Mouse (Mus musculus): ENCODE data around the gene Gzma.

Gzma gene

DNA sequence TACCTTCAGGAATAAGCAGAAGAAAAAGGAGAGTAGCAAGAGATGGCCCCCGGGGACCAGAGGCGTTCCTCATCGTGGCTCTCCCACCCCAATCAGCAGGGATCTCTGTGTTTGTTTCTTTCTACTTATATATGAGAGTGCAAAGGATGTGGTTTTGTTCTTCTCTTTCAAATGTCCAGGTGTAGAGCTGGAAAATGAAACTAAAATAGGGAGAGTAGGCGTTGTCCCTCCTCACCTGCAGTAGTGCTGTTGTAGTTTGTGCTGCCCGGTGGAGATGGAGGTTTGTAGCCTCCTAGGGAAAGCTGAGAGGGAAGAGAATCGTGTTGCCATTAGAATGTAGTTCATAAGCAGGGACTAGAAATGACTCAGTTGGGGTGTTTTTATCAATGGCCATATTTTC lies at the start of gene Gzma:
Gene Gzma, minus strand, starts transcription at position 103 of the 400 bp plus-strand sequence.
- no peak for DNase-seq (ENCODE audit: low spot score)

DNA sequence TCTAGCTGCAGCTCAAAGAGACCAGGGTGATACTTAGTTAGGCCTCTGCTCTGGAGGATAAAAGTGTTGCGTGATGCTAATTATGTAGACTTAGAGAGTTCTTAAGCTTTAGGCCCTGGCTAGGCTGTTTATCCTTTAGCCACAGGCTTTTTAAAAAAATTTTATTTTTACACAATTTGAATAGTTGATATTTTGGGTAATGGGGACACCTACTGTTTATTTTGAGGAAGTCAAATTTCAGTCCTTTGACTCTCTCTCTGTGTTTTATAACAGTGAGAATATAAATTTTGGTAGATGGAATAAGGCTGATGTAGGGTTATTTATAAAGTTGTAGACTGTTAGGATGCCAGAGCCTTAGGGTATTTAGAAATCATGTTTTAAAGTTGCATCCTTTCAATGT lies 38.8 kb upstream of the Gzma start:
- no peak for DNase-seq (ENCODE audit: low spot score)

DNA sequence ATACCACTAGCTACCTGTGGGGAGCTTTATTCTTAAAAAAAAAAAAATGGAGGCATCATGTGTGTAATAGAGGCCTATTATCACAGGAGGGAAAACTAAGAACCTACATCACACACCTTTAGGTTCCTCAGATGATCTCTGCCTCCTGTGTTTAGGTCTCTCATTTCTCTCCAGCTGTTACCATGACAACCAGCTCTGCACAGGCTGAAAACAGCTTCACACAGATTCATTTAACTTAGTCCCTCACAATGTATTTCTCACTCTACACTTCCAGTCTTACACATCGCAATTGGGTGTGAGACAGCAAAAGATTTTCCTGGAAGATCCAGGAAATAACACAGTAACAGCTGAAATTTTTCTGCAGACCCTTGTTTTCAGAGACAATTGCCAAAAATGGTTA lies 29.2 kb upstream of the Gzma start:
- no peak for DNase-seq (ENCODE audit: low spot score)

- no peak for DNase-seq (ENCODE audit: low spot score)
Observed at GRCm38 (mm10) chr13:113121326-113121725, 20.5 kb upstream of the Gzma start.

DNA sequence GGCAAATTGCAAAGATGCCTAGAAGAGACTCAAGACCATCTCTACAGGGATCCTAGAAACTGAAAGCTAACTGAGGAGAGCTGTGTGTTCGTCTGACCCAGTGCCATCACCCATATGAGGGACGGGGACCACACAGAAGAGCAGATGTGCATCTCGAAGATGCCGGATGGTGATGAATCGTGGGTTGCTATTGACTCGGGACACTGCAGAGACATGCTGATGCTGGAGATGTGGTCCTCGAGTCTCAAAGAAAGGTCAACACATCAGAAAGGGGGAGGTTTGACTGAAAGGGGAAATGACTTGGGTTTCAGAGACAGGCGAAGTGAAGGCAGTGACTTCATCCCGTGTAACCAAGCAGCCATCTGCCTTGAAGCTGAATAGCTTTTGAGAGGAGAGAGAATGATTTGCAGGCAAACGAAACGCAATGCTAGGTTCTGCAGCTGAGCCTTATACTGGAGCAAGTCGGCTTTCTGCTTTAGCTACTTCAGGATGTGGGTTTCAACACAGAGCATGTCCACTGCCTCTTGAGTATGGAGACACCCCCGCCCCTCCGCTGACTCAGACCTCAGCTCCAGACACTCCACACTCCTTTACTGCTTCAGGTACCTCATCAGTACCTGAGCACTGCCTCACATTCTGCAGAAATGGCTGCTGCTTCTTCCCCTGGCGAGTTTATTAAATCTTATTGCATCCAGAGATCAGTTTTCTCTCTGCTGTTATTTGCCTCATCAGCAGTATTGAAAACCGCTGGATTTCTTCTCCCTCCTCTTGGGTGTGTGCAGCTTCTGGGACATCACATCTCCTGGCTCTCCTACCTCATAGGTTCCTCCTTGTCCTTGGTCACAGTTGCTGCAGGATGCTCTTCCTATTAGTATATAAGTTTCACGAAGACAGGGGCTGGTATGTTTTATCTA lies 19.8 kb upstream of the Gzma start:
- no peak for DNase-seq (ENCODE audit: low spot score)

DNA sequence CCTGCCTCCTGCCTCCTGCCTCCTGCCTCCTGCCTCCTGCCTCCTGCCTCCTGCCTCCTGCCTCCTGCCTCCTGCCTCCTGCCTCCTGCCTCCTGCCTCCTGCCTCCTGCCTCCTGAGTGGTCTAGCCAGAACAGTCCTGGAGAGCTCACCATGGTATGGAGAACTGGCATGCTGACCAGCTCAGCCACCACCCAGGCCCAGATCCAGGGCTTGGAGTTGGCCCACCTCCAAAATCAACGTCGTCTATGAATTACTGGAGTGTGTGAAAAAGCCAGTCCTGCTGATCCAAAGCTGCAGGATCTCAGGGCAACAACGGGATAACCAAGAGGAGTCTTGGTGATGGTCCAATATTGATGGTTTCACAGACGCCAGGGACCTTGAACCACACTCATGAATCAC lies 18.2 kb upstream of the Gzma start:
- no peak for DNase-seq (ENCODE audit: low spot score)

- DNase-seq (ENCODE audit: low spot score): no peak
Observed at GRCm38 (mm10) chr13:113104759-113105158, 4.0 kb upstream of the Gzma start.

GRCm38 (mm10) chr13:113101804-113102203 lies 1.0 kb upstream of the Gzma start:
- DNase-seq (ENCODE audit: low spot score): no peak

- no peak for DNase-seq (ENCODE audit: low spot score)
Observed at GRCm38 (mm10) chr13:113098406-113098805, 2.4 kb downstream of the Gzma start.

DNA sequence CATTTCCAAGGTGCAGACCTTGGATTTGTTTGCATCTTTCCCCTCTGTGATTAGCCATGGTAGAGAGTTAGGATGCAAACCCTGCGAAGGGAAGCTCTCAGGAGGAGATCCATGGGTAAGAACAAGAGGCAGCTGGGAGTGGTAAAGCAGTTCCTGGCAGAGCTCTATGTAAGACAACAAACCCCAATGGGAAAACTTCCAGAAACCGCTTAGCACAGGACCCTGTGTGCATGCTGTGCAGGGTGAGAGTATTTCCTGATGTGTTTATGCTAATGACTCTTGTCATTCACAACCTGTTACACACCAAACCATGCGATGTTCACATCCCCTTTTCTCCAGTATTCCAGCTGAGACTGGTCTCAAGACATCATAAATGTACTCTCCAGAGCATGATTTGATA lies 3.8 kb downstream of the Gzma start:
- DNase-seq (ENCODE audit: low spot score): no peak

GRCm38 (mm10) chr13:113094618-113095017 lies 6.2 kb downstream of the Gzma start:
- no peak for DNase-seq (ENCODE audit: low spot score)

GRCm38 (mm10) chr13:113090489-113090888 lies 10.3 kb downstream of the Gzma start:
- no peak for DNase-seq (ENCODE audit: low spot score)

- DNase-seq (ENCODE audit: low spot score): no peak
Observed at GRCm38 (mm10) chr13:113087226-113088017, 13.4 kb downstream of the Gzma start.

DNA sequence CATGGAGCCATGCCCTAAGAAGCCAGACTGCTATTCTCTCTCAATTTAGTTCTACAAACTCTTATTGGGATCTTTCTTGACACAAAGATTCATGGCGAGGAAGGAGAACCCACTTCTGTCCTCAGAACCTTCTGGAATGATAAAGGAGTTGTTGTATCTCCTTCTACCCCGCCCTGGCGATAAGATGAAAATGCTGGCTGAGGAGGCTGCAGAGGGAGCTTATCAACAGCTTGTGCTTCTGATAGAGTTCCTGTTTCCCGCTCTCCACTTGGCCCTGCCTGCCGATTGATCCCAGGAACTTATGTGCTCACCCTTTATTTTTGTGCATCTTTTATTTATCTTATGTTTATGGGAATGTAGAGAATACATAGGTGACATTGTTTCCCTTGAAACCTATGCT lies 16.0 kb downstream of the Gzma start:
- no peak for DNase-seq (ENCODE audit: low spot score)

DNA sequence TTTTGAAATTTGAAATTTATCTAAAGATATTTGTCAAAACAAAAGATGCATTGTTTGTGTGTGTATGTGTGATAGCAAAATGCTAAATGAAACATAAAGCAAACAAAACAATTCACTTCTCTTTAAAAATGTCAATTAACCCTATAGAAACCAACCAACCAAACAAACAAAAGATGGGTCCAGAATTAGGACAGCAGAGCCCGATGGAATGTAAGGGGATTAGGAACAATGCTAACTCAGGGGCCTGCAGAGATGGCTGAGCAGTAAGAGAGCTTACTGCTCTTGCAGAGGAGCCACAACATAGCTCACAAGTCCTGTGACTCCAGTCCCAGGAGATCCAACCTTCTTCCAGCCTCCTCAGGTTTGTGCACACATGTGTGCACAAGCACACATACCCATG lies 18.7 kb downstream of the Gzma start:
- DNase-seq (ENCODE audit: low spot score): no peak

GRCm38 (mm10) chr13:113079021-113079420 lies 21.8 kb downstream of the Gzma start:
- no peak for DNase-seq (ENCODE audit: low spot score)

- DNase-seq (ENCODE audit: low spot score): no peak
Observed at GRCm38 (mm10) chr13:113064542-113064941, 36.2 kb downstream of the Gzma start.

GRCm38 (mm10) chr13:113061746-113062145 lies 39.0 kb downstream of the Gzma start:
- no peak for DNase-seq (ENCODE audit: low spot score)

DNA sequence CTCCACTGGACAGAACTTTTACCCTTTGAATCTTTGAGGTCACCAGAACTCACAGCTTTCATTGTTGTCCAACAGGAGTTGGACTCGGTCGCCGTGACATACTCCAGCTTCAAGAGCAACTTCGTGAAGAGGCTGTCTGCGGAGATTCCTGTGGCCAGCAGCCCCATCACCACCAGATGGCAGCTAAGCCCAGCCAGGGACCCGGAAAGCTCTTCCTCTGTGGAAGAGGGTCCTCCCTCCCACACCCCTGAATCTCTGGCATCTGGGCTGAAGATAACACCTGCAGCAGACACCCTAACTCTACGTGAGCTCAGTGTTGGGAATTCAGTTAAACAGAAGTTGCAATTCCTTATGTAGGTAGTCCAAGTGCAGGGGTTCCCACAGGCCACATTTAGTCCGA lies 45.0 kb downstream of the Gzma start:
- no peak for DNase-seq (ENCODE audit: low spot score)

GRCm38 (mm10) chr13:113054230-113054629 lies 46.6 kb downstream of the Gzma start:
- DNase-seq (ENCODE audit: low spot score): no peak

DNA sequence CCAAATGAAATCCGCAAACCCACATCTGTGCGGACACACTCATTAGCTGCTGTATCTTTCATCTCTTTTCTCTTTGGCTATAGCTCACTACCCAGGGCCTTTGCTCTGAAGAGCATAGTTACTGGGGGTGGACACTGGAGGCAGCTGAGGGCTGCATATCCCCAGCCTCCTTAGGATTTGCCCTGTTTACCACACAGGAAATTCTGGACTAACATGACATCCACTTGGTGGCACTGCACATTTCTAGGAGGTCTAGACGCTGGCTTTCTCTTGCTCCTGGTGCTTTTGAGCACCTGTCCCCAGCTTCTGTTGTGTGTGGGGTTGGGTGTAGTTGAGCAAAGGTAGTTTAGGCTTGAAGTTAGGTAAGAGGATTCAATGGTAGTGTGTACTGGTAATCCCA lies 53.1 kb downstream of the Gzma start:
- no peak for DNase-seq (ENCODE audit: low spot score)

GRCm38 (mm10) chr13:113047018-113047417 lies 53.8 kb downstream of the Gzma start:
- no peak for DNase-seq (ENCODE audit: low spot score)

DNA sequence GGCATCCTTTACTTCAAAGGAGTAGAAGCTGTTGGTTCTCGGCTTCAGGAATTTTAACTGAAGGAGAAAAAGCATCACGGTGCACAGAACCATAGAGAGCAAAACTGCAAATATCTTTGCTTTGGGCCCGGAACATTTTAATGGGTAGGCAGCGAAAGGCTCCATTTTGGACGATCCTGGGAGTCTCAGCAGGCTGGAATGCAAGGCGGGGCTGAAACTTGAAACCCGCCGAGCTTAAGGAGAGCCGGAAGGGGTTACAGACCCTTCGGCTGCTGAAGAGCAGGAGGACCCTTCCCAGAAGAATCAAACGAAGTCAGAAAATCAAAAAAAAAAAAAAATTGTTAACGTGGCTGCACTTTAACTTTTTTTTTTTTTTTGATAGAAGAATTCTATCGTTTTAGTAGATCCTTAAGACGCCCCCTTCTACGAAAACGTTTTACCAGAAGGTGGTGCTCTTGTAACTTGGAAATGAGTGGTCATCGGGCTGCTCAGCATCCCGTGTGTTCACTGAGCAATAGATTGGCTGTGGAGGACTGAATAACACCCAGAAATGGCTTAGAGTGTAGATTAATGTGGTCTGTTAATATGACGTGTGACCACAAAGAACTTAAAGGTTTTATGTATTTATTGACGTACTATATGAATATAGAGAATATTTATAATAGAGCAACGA lies 54.4 kb downstream of the Gzma start, which contains the start of gene Gpx8:
Gene Gpx8, minus strand, starts transcription at position 200 of the 673 bp plus-strand sequence.
- DNase-seq (ENCODE audit: low spot score): peak; percentile 36

All from ovary, postnatal 14 days (tissue).